Mouse (Mus musculus): ENCODE measurements around the gene Ces1e. TPM values are rescaled to one million over a fixed set of nuclear protein-coding genes. Genes with fewer than 3 reads are reported as not detected.

Gene Ces1e
- polyA plus RNA-seq, 1 experiment = 1.9 TPM

DNA sequence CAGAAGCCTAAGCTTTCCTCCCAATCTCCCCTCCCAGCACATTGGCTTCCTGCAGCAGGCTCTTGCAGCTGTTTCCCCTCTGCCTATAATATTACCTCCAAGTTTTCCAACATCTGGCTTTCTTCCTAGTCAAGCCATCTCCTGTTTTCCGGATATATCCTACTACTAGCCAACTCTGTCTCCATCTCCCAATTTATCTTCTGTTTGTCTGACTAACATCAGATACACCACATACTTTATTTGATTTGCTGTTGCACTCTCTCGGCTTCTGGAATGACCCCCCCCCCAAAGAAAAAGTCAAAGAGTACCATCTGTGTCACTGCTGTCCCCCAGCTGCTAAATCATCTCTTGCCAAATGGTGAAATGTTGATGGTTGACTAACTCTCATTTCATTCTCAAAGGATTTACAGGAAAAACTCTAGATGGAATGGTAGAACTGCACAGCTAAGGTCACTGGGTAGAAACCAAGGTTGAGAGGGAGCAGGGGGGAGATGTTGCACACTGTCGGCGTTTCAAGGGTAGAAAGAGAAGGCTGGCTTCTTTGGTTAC lies 48.8 kb downstream of the Ces1e start:
- Histone ChIP-seq H3K4me3 (ENCODE audit: low read depth, low read length) (no peak overlapping the region), H3K4me1 (ENCODE audit: control insufficient read depth, insufficient read depth, insufficient read length, low read length) (peaks cover 2% of the 10 kb centered on the region; the same call in 1 of the 2 replicates), H3K27me3 (ENCODE audit: control insufficient read depth, insufficient read depth, low read length) (no peaks in the 10 kb centered on the region), H3K36me3 (ENCODE audit: control insufficient read depth, insufficient read depth, low read length) (0 out of 2 replicates have a peak, but pooled peaks cover 1% of the 10 kb centered on the region), H3K27ac (ENCODE audit: insufficient read depth, low read depth, low read length) (no peak overlapping the region)
- 74% methylated on average over 4 of the region's 4 CpGs for WGBS
- no peak for TF ChIP-seq CTCF (IDR thresholded peaks at IDR 0.05; ENCODE audit: extremely low read depth, insufficient read length, insufficient replicate concordance, low read depth, low read length)
- no peak for TF ChIP-seq POLR2A (IDR thresholded peaks at IDR 0.05; ENCODE audit: low read depth, low read length)

DNA sequence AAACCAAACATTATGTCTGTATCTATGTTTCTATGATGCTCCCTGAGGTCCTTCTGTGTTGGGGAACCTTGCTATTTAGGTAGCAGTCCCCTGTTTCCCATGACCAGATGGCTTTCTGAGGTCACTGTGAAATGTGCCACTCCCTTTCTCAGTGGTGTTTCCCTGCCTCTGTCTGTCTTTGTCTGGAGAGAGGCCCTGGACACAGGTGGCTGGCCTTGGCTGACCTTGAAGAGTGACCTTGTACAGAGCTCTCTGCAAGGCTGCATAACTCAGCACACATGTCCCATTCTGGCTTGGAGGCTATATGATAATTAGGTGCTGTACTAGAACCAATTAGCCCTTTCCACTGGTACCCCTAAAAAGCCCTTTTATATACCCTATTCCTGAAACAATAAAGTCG lies 52.8 kb downstream of the Ces1e start:
- no peak overlapping the region for H3K4me3 ChIP-seq (ENCODE audit: low read depth, low read length)
- 0 out of 2 replicates have a peak, but pooled peaks cover 1% of the 10 kb centered on the region for H3K36me3 ChIP-seq (ENCODE audit: control insufficient read depth, insufficient read depth, low read length)
- 70% methylated on average over 1 of the region's 1 CpGs for WGBS
- peaks cover 2% of the 10 kb centered on the region; the same call in 1 of the 2 replicates for H3K4me1 ChIP-seq (ENCODE audit: control insufficient read depth, insufficient read depth, insufficient read length, low read length)
- TF ChIP-seq POLR2A (IDR thresholded peaks at IDR 0.05; ENCODE audit: low read depth, low read length) = no peak
- no peak for TF ChIP-seq CTCF (IDR thresholded peaks at IDR 0.05; ENCODE audit: extremely low read depth, insufficient read length, insufficient replicate concordance, low read depth, low read length)
- H3K27me3 ChIP-seq (ENCODE audit: control insufficient read depth, insufficient read depth, low read length) = no peaks in the 10 kb centered on the region
- H3K27ac ChIP-seq (ENCODE audit: insufficient read depth, low read depth, low read length) = no peak overlapping the region

DNA sequence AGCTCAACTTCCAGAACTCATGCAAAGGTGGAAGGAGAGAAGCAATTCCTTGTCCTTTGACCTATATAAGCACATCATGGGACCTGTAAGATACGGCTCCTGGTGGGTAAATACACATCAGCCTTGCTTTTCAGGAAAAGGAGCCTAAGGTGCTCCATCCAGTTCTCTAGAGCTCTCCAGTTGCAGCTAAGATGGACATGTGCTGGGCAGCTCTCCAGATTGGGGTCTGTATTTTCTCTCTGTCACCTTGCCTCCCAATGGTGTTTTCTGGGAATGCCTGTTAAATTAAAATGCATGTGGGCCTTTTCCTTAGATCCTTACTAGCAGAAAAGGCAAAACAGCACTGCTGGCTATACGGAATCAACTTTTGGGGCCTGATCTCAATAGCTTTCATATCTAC lies 54.9 kb downstream of the Ces1e start:
- Histone ChIP-seq H3K36me3 (ENCODE audit: control insufficient read depth, insufficient read depth, low read length) (0 out of 2 replicates have a peak, but pooled peaks cover 1% of the 10 kb centered on the region), H3K4me1 (ENCODE audit: control insufficient read depth, insufficient read depth, insufficient read length, low read length) (peaks cover 2% of the 10 kb centered on the region; the same call in 1 of the 2 replicates), H3K27me3 (ENCODE audit: control insufficient read depth, insufficient read depth, low read length) (no peaks in the 10 kb centered on the region), H3K27ac (ENCODE audit: insufficient read depth, low read depth, low read length) (no peak overlapping the region), H3K4me3 (ENCODE audit: low read depth, low read length) (no peak overlapping the region)
- 95% methylated on average over 2 of the region's 2 CpGs for WGBS
- TF ChIP-seq POLR2A (IDR thresholded peaks at IDR 0.05; ENCODE audit: low read depth, low read length) (no peak), CTCF (IDR thresholded peaks at IDR 0.05; ENCODE audit: extremely low read depth, insufficient read length, insufficient replicate concordance, low read depth, low read length) (no peak)

DNA sequence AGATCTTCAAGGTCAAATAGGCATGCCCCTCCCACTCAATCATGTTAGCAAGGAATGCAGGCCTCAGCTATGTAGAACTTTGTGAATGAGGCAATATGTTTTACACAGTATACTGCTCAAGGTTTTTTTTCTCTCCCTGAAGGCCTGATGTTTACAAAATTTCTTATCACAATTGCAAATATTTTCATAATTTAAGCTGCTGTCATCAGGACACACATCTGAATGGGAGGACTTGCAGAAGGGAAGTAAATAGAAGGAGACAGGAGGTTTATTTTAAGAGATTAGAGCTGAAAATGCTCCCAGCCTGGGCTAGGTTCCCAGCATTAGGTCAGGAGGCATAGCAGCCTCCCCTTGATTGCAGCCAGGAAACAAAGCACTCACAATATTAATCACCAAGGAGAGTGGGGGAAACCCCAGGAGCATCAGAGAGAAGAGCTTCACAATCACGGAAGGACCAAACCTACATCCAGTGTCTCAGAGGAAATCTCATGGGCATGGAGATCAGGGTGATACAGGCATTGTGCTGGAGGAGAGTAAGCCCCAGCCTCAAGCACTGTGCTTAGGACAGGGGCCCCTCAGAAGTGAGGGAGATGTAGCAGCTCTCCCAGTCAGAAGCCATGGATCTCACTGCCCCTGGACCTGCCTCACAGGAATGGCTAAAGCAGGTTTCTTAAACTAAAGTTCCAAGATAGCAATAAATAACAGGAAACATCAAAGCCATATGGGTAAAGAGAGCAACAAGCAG lies 57.4 kb downstream of the Ces1e start:
- H3K27me3 ChIP-seq (ENCODE audit: control insufficient read depth, insufficient read depth, low read length) = no peaks in the 10 kb centered on the region
- H3K36me3 ChIP-seq (ENCODE audit: control insufficient read depth, insufficient read depth, low read length) = peaks cover 1% of the 10 kb centered on the region; the same call in 1 of the 2 replicates
- no peak overlapping the region for H3K4me3 ChIP-seq (ENCODE audit: low read depth, low read length)
- no peak overlapping the region for H3K27ac ChIP-seq (ENCODE audit: insufficient read depth, low read depth, low read length)
- H3K4me1 ChIP-seq (ENCODE audit: control insufficient read depth, insufficient read depth, insufficient read length, low read length) = no peaks in the 10 kb centered on the region
- 71% methylated on average over 1 of the region's 1 CpGs for WGBS
- TF ChIP-seq CTCF (IDR thresholded peaks at IDR 0.05; ENCODE audit: extremely low read depth, insufficient read length, insufficient replicate concordance, low read depth, low read length) (no peak), POLR2A (IDR thresholded peaks at IDR 0.05; ENCODE audit: low read depth, low read length) (no peak)

DNA sequence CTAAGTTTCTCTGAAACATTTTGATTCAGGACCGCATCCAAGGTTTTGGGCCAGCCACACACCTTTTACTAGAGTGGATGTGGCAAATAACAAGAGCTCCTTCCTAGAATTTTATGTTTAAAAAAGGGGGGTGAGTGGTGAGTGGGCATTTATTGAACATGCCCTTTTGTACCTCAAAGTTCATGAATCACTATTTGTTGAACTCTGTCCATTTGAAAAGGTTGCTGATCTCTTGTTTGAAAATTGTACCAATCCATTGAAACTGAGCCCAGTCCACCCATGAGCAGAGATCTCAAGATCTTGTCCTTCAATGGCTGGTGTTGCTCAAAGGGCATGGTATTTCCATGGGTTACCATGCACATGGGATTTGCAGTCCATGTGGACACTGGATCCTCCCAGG lies 66.1 kb downstream of the Ces1e start:
- TF ChIP-seq POLR2A (IDR thresholded peaks at IDR 0.05; ENCODE audit: low read depth, low read length) = no peak
- no peak for TF ChIP-seq CTCF (IDR thresholded peaks at IDR 0.05; ENCODE audit: extremely low read depth, insufficient read length, insufficient replicate concordance, low read depth, low read length)
- Histone ChIP-seq H3K27ac (ENCODE audit: insufficient read depth, low read depth, low read length) (no peak overlapping the region), H3K4me3 (ENCODE audit: low read depth, low read length) (no peak overlapping the region), H3K36me3 (ENCODE audit: control insufficient read depth, insufficient read depth, low read length) (no peaks in the 10 kb centered on the region), H3K4me1 (ENCODE audit: control insufficient read depth, insufficient read depth, insufficient read length, low read length) (peaks cover 2% of the 10 kb centered on the region; the same call in 1 of the 2 replicates), H3K27me3 (ENCODE audit: control insufficient read depth, insufficient read depth, low read length) (no peaks in the 10 kb centered on the region)
- 85% methylated on average over 1 of the region's 1 CpGs for WGBS

DNA sequence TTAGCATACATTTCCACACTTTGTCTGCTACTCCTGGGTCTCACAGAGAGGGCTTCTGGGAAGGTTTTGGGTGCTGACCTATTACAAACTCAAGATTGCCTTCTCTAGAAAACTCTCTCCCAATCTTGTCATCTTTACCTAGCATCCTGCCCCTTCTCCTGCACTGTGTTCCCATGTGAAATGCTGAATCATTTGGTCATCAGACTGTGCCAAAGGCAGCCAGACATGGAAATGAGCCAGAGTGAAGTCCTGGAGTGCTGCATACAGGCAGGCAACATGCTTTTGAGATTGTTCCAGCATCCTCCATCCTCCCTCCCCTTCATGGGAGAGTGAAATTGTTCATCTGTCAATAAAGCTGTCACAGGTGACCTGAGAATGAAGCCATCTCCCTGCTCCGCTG lies 78.0 kb downstream of the Ces1e start:
- TF ChIP-seq CTCF (IDR thresholded peaks at IDR 0.05; ENCODE audit: extremely low read depth, insufficient read length, insufficient replicate concordance, low read depth, low read length) = no peak
- TF ChIP-seq POLR2A (IDR thresholded peaks at IDR 0.05; ENCODE audit: low read depth, low read length) = no peak
- H3K27me3 ChIP-seq (ENCODE audit: control insufficient read depth, insufficient read depth, low read length) = no peaks in the 10 kb centered on the region
- H3K4me1 ChIP-seq (ENCODE audit: control insufficient read depth, insufficient read depth, insufficient read length, low read length) = no peaks in the 10 kb centered on the region
- no peak overlapping the region for H3K4me3 ChIP-seq (ENCODE audit: low read depth, low read length)
- H3K27ac ChIP-seq (ENCODE audit: insufficient read depth, low read depth, low read length) = no peak overlapping the region
- 100% methylated on average over 1 of the region's 1 CpGs for WGBS
- H3K36me3 ChIP-seq (ENCODE audit: control insufficient read depth, insufficient read depth, low read length) = no peaks in the 10 kb centered on the region

Other genes with a start within 250 kb of the Ces1e start
- 0.05 TPM in 1 of 2 replicates, not detected in the other for gene Ces1a, start 181.4 kb downstream of the Ces1e start, polyA plus RNA-seq (2012; rRNA removed)
- 0.18 TPM in 1 of 2 replicates, not detected in the other for gene Ces1b, start 149.6 kb downstream of the Ces1e start, polyA plus RNA-seq (2012; rRNA removed)
- 0.19 and 1.5 TPM in 2 replicates for gene Ces1c, start 98.3 kb downstream of the Ces1e start, polyA plus RNA-seq (2012; rRNA removed)
- 2.6 and 16.6 TPM in 2 replicates for gene Ces1d, start 31.8 kb downstream of the Ces1e start, polyA plus RNA-seq (2012; rRNA removed)
- gene Ces1f, start 50.1 kb upstream of the Ces1e start, polyA plus RNA-seq (2012; rRNA removed) = 4.5 and 40.8 TPM in 2 replicates
- 0.34 and 2.1 TPM in 2 replicates for gene Ces1g, start 107.7 kb upstream of the Ces1e start, polyA plus RNA-seq (2012; rRNA removed)
- gene Ces1h, start 150.1 kb upstream of the Ces1e start, polyA plus RNA-seq (2012; rRNA removed) = not detected in 2 replicates

Measured in small intestine, adult 2 months (tissue).